Mouse (Mus musculus) forebrain, embryonic 10.5 days (tissue): ENCODE results near the gene Shb. TPM values are rescaled to one million over a fixed set of nuclear protein-coding genes. Genes with fewer than 3 reads are reported as not detected.

Source experiments
- DNase-seq: peaks from one replicate; pipeline ENCODE4 v3.0.0-alpha.2; 2017; ENCODE audit warnings: low spot score; ENCODE audit errors: extremely low spot score
- H3K27ac ChIP-seq: fragments of 300-500 bp; sonication (generic); 2 replicates; pipeline ENCODE4 v1.5.1; 2016; ENCODE audit warnings: mild to moderate bottlenecking
- H3K27me3 ChIP-seq: fragments of 300-500 bp; sonication (generic); 2 replicates; pipeline ENCODE4 v1.6.1; 2016; ENCODE audit warnings: mild to moderate bottlenecking; ENCODE audit not compliant: poor library complexity, severe bottlenecking
- H3K36me3 ChIP-seq: fragments of 300-500 bp; sonication (generic); replicated peaks from 2 replicates; pipeline ENCODE4 v1.6.1; 2016; ENCODE audit warnings: mild to moderate bottlenecking, moderate library complexity
- H3K4me1 ChIP-seq: fragments of 300-500 bp; sonication (generic); 2 replicates; pipeline ENCODE4 v1.6.1; 2016
- H3K4me3 ChIP-seq: fragments of 300-500 bp; sonication (generic); 2 replicates; pipeline ENCODE4 v1.5.1; 2016; ENCODE audit warnings: mild to moderate bottlenecking, moderate library complexity
- H3K9me3 ChIP-seq: fragments of 300-500 bp; sonication (generic); 2 replicates; pipeline ENCODE4 v1.6.1; 2016; ENCODE audit warnings: mild to moderate bottlenecking, moderate library complexity
- WGBS: fragments of 180-500 bp; shearing (Covaris S2); methylation state at CpG from one replicate; pipeline ENCODE4 v1.1.7; 2016; 5-methylcytosine and 5-hydroxymethylcytosine counted together
- polyA plus RNA-seq: library from polyadenylated mRNA; unstranded; fragments of >200 nt; fragmentation: Nextera tagmentation; extraction: Ambion mirVana; gene quantifications from 2 replicates; pipeline ENCODE4 v1.2.1, GENCODE M21; 2016

The Shb gene
- 2.8 and 3.0 TPM in 2 replicates for polyA plus RNA-seq

GRCm38 (mm10) chr4:45532375-45532774 lies at the start of gene Shb:
TSS of gene Shb (minus strand) at chr4:45532470.
- WGBS, result 19% methylated on average over 7 of the region's 7 CpGs
- Histone ChIP-seq H3K4me3 (peak within 1 kb of the TSS; percentile 82), H3K27me3 (peaks cover 29% of the 10 kb centered on the region), H3K27ac (no peak within 1 kb of the TSS), H3K9me3 (no peaks in the 10 kb centered on the region), H3K36me3 (no peaks in the 10 kb centered on the region), H3K4me1 (peaks cover 57% of the 10 kb centered on the region)
- DNase-seq, result no peak

- Histone ChIP-seq H3K27me3 (peaks cover 41% of the 10 kb centered on the region), H3K27ac (0 out of 2 replicates have a peak overlapping the region, but pooled peaks have one; percentile 44), H3K36me3 (no peaks in the 10 kb centered on the region), H3K4me3 (no peak overlapping the region), H3K4me1 (peaks cover 49% of the 10 kb centered on the region), H3K9me3 (no peaks in the 10 kb centered on the region)
- DNase-seq, result no peak
- WGBS, result 87% methylated on average over 6 of the region's 6 CpGs
These were observed 48.8 kb upstream of the Shb start for GRCm38 (mm10) chr4:45581095-45581494.

GRCm38 (mm10) chr4:45578554-45579370 lies 46.5 kb upstream of the Shb start:
- WGBS, result 29% methylated on average over 22 of the region's 22 CpGs
- H3K27ac ChIP-seq, result peak overlapping the region; percentile 65
- H3K9me3 ChIP-seq, result no peaks in the 10 kb centered on the region
- peak; percentile 43 for DNase-seq
- no peak overlapping the region for H3K4me3 ChIP-seq
- no peaks in the 10 kb centered on the region for H3K36me3 ChIP-seq
- peaks cover 38% of the 10 kb centered on the region for H3K4me1 ChIP-seq
- peaks cover 19% of the 10 kb centered on the region; the same call in 1 of the 2 replicates for H3K27me3 ChIP-seq

- DNase-seq, result no peak
- 53% methylated on average over 8 of the region's 8 CpGs for WGBS
- Histone ChIP-seq H3K9me3 (no peaks in the 10 kb centered on the region), H3K27ac (no peak overlapping the region; the same call in 1 of the 2 replicates), H3K4me3 (no peak overlapping the region), H3K4me1 (peaks cover 38% of the 10 kb centered on the region), H3K36me3 (no peaks in the 10 kb centered on the region), H3K27me3 (peaks cover 16% of the 10 kb centered on the region; the same call in 1 of the 2 replicates)
These were observed 45.4 kb upstream of the Shb start for GRCm38 (mm10) chr4:45577631-45578030.

GRCm38 (mm10) chr4:45574614-45575169 lies 42.4 kb upstream of the Shb start:
- H3K4me1 ChIP-seq, result peaks cover 26% of the 10 kb centered on the region
- H3K27ac ChIP-seq, result no peak overlapping the region
- H3K9me3 ChIP-seq, result no peaks in the 10 kb centered on the region
- WGBS, result 86% methylated on average over 15 of the region's 15 CpGs
- H3K36me3 ChIP-seq, result no peaks in the 10 kb centered on the region
- no peak overlapping the region for H3K4me3 ChIP-seq
- H3K27me3 ChIP-seq, result no peaks in the 10 kb centered on the region
- DNase-seq, result no peak

- Histone ChIP-seq H3K9me3 (no peaks in the 10 kb centered on the region), H3K27ac (no peak overlapping the region), H3K4me3 (no peak overlapping the region), H3K36me3 (no peaks in the 10 kb centered on the region), H3K27me3 (no peaks in the 10 kb centered on the region), H3K4me1 (no peaks in the 10 kb centered on the region)
- DNase-seq, result no peak
- WGBS, result 79% methylated on average over 5 of the region's 5 CpGs
These were observed 37.3 kb upstream of the Shb start for GRCm38 (mm10) chr4:45569521-45569920.

GRCm38 (mm10) chr4:45558211-45558610 lies 25.9 kb upstream of the Shb start:
- WGBS, result 89% methylated on average over 5 of the region's 5 CpGs
- H3K36me3 ChIP-seq, result no peaks in the 10 kb centered on the region
- H3K27ac ChIP-seq, result no peak overlapping the region; the same call in 1 of the 2 replicates
- DNase-seq, result no peak
- H3K4me3 ChIP-seq, result no peak overlapping the region
- 0 out of 2 replicates have a peak, but pooled peaks cover 4% of the 10 kb centered on the region for H3K27me3 ChIP-seq
- no peaks in the 10 kb centered on the region for H3K9me3 ChIP-seq
- no peaks in the 10 kb centered on the region for H3K4me1 ChIP-seq

GRCm38 (mm10) chr4:45552571-45552970 lies 20.3 kb upstream of the Shb start:
- WGBS, result 67% methylated on average over 4 of the region's 4 CpGs
- peak overlapping the region; percentile 68 for H3K27ac ChIP-seq
- H3K9me3 ChIP-seq, result no peaks in the 10 kb centered on the region
- no peaks in the 10 kb centered on the region for H3K36me3 ChIP-seq
- H3K4me1 ChIP-seq, result peaks cover 32% of the 10 kb centered on the region
- DNase-seq, result no peak
- no peak overlapping the region for H3K4me3 ChIP-seq
- no peaks in the 10 kb centered on the region for H3K27me3 ChIP-seq

- no peak for DNase-seq
- WGBS, result 40% methylated on average over 2 of the region's 2 CpGs
- Histone ChIP-seq H3K27me3 (no peaks in the 10 kb centered on the region), H3K4me1 (peaks cover 32% of the 10 kb centered on the region), H3K36me3 (no peaks in the 10 kb centered on the region), H3K27ac (peak overlapping the region; percentile 68), H3K9me3 (no peaks in the 10 kb centered on the region), H3K4me3 (no peak overlapping the region)
These were observed 18.7 kb upstream of the Shb start for GRCm38 (mm10) chr4:45550970-45551369.

- no peaks in the 10 kb centered on the region for H3K27me3 ChIP-seq
These were observed 17.2 kb upstream of the Shb start for GRCm38 (mm10) chr4:45549514-45549913.

GRCm38 (mm10) chr4:45545851-45546250 lies 13.6 kb upstream of the Shb start:
- Histone ChIP-seq H3K27ac (no peak overlapping the region), H3K4me3 (no peak overlapping the region), H3K27me3 (no peaks in the 10 kb centered on the region), H3K4me1 (peaks cover 12% of the 10 kb centered on the region), H3K9me3 (no peaks in the 10 kb centered on the region), H3K36me3 (no peaks in the 10 kb centered on the region)
- 62% methylated on average over 8 of the region's 8 CpGs for WGBS
- no peak for DNase-seq

More at GRCm38 (mm10) chr4:45549514-45549913, 17.2 kb upstream of the Shb start:
- no peaks in the 10 kb centered on the region for H3K9me3 ChIP-seq
- DNase-seq, result no peak
- no peak overlapping the region for H3K4me3 ChIP-seq
- WGBS, result 76% methylated on average over 5 of the region's 5 CpGs
- H3K27ac ChIP-seq, result no peak overlapping the region
- peaks cover 32% of the 10 kb centered on the region for H3K4me1 ChIP-seq
- no peaks in the 10 kb centered on the region for H3K36me3 ChIP-seq

GRCm38 (mm10) chr4:45543481-45544051 lies 11.3 kb upstream of the Shb start:
- Histone ChIP-seq H3K9me3 (no peaks in the 10 kb centered on the region), H3K4me3 (no peak overlapping the region), H3K27me3 (no peaks in the 10 kb centered on the region), H3K36me3 (no peaks in the 10 kb centered on the region), H3K4me1 (peaks cover 13% of the 10 kb centered on the region), H3K27ac (no peak overlapping the region)
- 94% methylated on average over 3 of the region's 3 CpGs for WGBS
- no peak for DNase-seq
